Mouse (Mus musculus) midbrain, postnatal 0 days (tissue): ENCODE measurements at regions not wholly inside any gene's neighbourhood (a gene's known extent, or its start where the extent isn't known, plus 50 kb on each side); places are given as distances from the start of the nearest gene placed in this dataset.

Experiments
- ATAC-seq: fragments of 200-750 bp; cut with Nextera tagmentation; 2 replicates; pipeline ENCODE4 v1.8.0; 2017; ENCODE audit warnings: moderate number of reproducible peaks, mild to moderate bottlenecking, moderate TSS enrichment, moderate library complexity; ENCODE audit not compliant: low FRiP score
- DNase-seq: peaks from one replicate; pipeline ENCODE4 v3.0.0-alpha.2; 2015; ENCODE audit warnings: low spot score
- H3K27ac ChIP-seq: fragments of 300-500 bp; sonication (generic); 2 replicates; pipeline ENCODE4 v1.5.1; 2014; ENCODE audit warnings: low read depth, mild to moderate bottlenecking, low read length, mixed read lengths
- H3K27me3 ChIP-seq: fragments of 300-500 bp; sonication (generic); 2 replicates; pipeline ENCODE4 v1.6.1; 2014; ENCODE audit warnings: low read length, control low read depth, mixed read lengths; ENCODE audit not compliant: insufficient read depth
- H3K36me3 ChIP-seq: fragments of 300-500 bp; sonication (generic); 2 replicates; pipeline ENCODE4 v1.6.1; 2014; ENCODE audit warnings: low read length, control low read depth, mixed read lengths; ENCODE audit not compliant: insufficient read depth
- H3K4me1 ChIP-seq: fragments of 300-500 bp; sonication (generic); 2 replicates; pipeline ENCODE4 v1.6.1; 2014; ENCODE audit warnings: mild to moderate bottlenecking, control low read depth, antibody characterized with exemption, low read length, mixed read lengths; ENCODE audit not compliant: insufficient read depth
- H3K4me2 ChIP-seq: fragments of 300-500 bp; sonication (generic); 2 replicates; pipeline ENCODE4 v1.6.1; 2014; ENCODE audit warnings: low read depth, mild to moderate bottlenecking, low read length, mixed read lengths; ENCODE audit not compliant: poor library complexity, severe bottlenecking
- H3K4me3 ChIP-seq: fragments of 300-500 bp; sonication (generic); 2 replicates; pipeline ENCODE4 v1.5.1; 2014; ENCODE audit warnings: low read depth, mild to moderate bottlenecking, low read length, moderate library complexity
- H3K9ac ChIP-seq: fragments of 300-500 bp; sonication (generic); replicated peaks from 2 replicates; pipeline ENCODE4 v1.6.1; 2014; ENCODE audit warnings: mild to moderate bottlenecking, low read length, moderate library complexity, mixed read lengths; ENCODE audit not compliant: poor library complexity, severe bottlenecking
- H3K9me3 ChIP-seq: fragments of 300-500 bp; sonication (generic); 2 replicates; pipeline ENCODE4 v1.6.1; 2016; ENCODE audit warnings: low read length, control low read depth
- CTCF ChIP-seq: IDR thresholded peaks from 2 replicates; pipeline ENCODE4 v1.5.1; 2016; ENCODE audit warnings: antibody characterized with exemption, mild to moderate bottlenecking
- WGBS: fragments of 180-500 bp; shearing (Covaris S2); extraction: QIAGEN DNeasy Blood & Tissue Kit; methylation state at CpG from one replicate; pipeline ENCODE4 v1.1.7; 2014; 5-methylcytosine and 5-hydroxymethylcytosine counted together

- Histone ChIP-seq H3K4me3 (no peak overlapping the region), H3K36me3 (no peaks in the 10 kb centered on the region)
- no peak for TF ChIP-seq CTCF
These were observed 83.8 kb upstream of the Rnf152 start for GRCm38 (mm10) chr1:105440296-105440695.

DNA sequence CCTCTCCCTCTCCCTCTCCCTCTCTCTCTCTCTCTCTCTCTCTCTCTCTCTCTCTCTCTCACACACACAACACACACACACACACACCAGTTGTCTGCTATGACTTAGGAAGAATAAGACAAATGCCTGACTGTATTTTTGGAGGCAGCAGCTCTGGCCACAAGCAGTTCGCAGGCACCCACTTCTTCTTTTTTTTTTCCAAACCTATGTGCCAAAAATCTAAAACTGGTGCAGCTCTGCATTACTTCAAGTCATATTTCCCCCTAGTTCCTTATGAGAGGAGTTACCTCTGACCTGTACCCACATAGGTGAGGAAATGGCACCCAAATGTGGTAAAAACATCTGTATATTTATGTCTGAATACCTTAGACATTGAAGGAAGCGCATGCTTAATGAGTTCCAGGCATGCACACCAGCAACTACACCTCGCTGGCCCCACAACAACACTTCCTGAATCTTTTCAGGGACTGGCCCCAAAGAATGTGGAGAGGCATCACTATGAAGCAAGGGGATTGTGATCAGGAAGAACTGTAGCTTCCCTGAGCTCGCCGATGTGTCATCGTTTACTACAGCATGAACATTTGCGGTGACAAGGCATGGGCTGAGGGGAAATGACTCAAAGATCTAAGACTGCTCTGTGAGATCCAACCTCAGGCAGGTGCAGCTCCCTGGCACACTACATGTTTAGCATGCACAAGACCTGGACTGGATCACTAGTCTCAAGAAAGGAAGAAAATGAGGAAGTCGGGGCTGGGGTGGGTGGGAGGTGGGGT lies 78.3 kb upstream of the Rnf152 start:
- TF ChIP-seq CTCF: no peak
- WGBS: 77% methylated on average over 8 of the region's 8 CpGs
- Histone ChIP-seq H3K36me3 (no peaks in the 10 kb centered on the region), H3K4me3 (no peak overlapping the region), H3K4me2 (no peak overlapping the region), H3K27me3 (no peaks in the 10 kb centered on the region), H3K4me1 (no peaks in the 10 kb centered on the region), H3K27ac (no peak overlapping the region), H3K9me3 (no peaks in the 10 kb centered on the region), H3K9ac (no peak overlapping the region)
- DNase-seq (no peak), ATAC-seq (no peak)

More at GRCm38 (mm10) chr1:105440296-105440695, 83.8 kb upstream of the Rnf152 start:
- Histone ChIP-seq H3K4me2 (no peak overlapping the region), H3K27me3 (no peaks in the 10 kb centered on the region), H3K9ac (no peak overlapping the region), H3K27ac (no peak overlapping the region), H3K9me3 (no peaks in the 10 kb centered on the region), H3K4me1 (no peaks in the 10 kb centered on the region)
- no peak for ATAC-seq
- 17% methylated on average over 3 of the region's 3 CpGs for WGBS
- DNase-seq: no peak

DNA sequence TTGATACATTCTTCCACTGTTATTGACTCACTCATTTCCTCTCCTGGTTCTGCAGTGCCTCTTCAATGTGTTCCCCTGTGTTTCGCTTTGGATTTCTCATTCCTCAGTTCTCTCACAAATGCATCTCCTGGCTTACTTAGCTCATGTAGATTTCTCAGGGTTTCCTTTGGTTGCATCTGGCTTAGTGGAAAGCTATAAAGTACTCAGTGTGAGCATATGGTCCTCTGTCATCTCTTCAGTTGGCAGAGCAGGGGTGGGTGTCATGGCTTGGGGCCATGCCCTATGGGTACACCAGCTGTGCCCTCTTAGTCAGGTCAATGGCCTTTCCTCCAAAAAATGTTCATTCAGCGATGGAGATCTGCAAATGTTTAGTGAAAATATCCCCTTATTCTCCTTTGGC lies 77.4 kb upstream of the Rnf152 start:
- DNase-seq: no peak
- Histone ChIP-seq H3K4me1 (no peaks in the 10 kb centered on the region), H3K9ac (no peak overlapping the region), H3K4me3 (no peak overlapping the region), H3K4me2 (no peak overlapping the region), H3K27ac (no peak overlapping the region), H3K27me3 (no peaks in the 10 kb centered on the region), H3K9me3 (no peaks in the 10 kb centered on the region), H3K36me3 (no peaks in the 10 kb centered on the region)
- ATAC-seq: no peak
- TF ChIP-seq CTCF: no peak
- WGBS: 82% methylated on average over 2 of the region's 2 CpGs

DNA sequence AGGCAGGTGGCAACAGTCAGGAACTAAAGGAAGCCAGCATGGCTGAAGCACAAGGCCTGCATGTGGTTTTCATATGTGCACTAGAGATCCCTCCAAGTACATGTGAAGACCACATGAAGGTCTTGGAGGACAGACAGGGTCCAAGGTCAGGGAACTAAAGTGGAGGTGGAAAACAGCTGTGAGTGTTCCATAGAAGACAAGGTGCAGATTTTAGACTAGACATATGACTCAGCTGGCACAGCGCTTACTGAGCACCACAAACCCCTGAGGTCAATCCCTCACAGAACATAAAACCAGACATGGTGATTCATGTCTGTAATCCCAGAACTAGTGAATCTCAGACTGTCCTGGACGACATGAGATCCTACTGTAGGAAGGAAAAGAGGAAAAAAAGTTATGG lies 75.3 kb upstream of the Rnf152 start:
- Histone ChIP-seq H3K4me1 (no peaks in the 10 kb centered on the region), H3K36me3 (no peaks in the 10 kb centered on the region), H3K9ac (no peak overlapping the region), H3K27ac (no peak overlapping the region), H3K27me3 (no peaks in the 10 kb centered on the region), H3K4me3 (no peak overlapping the region), H3K4me2 (no peak overlapping the region), H3K9me3 (no peaks in the 10 kb centered on the region)
- 88% methylated on average over 2 of the region's 2 CpGs for WGBS
- no peak for TF ChIP-seq CTCF
- DNase-seq: no peak
- ATAC-seq: no peak

DNA sequence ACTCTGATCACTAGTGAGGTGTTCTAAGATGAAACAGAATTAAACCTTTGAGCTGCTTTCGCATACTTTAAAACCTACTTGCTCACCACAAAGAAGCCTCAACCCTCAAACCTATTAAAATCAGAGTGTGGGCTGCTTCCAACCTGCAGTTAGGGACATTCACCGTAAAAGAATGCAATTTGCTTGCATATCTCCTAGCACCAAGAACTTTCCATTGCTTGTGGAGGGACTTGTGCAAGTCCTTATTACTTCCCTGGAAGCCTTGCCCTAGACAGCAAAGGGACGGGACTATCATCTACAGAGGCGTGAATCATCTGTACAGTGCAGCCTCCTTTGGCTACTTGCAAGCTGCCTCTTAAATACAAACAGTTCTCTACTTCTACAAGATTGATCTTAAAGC lies 74.2 kb upstream of the Rnf152 start:
- no peak overlapping the region for H3K9ac ChIP-seq
- H3K27me3 ChIP-seq: no peaks in the 10 kb centered on the region
- 90% methylated on average over 4 of the region's 4 CpGs for WGBS
- no peaks in the 10 kb centered on the region for H3K4me1 ChIP-seq
- no peak for TF ChIP-seq CTCF
- no peaks in the 10 kb centered on the region for H3K9me3 ChIP-seq
- H3K27ac ChIP-seq: no peak overlapping the region
- H3K36me3 ChIP-seq: no peaks in the 10 kb centered on the region
- ATAC-seq (no peak), DNase-seq (no peak)
- no peak overlapping the region for H3K4me3 ChIP-seq
- no peak overlapping the region for H3K4me2 ChIP-seq

GRCm38 (mm10) chr1:105428165-105428564 lies 71.7 kb upstream of the Rnf152 start:
- H3K36me3 ChIP-seq: no peaks in the 10 kb centered on the region
- H3K4me2 ChIP-seq: no peak overlapping the region
- ATAC-seq: no peak
- DNase-seq: no peak
- no peaks in the 10 kb centered on the region for H3K9me3 ChIP-seq
- H3K4me3 ChIP-seq: no peak overlapping the region
- no peaks in the 10 kb centered on the region for H3K4me1 ChIP-seq
- TF ChIP-seq CTCF: no peak
- H3K27me3 ChIP-seq: no peaks in the 10 kb centered on the region
- WGBS: 79% methylated on average over 1 of the region's 1 CpGs
- H3K9ac ChIP-seq: no peak overlapping the region
- no peak overlapping the region for H3K27ac ChIP-seq
